Mouse (Mus musculus): Measurements from ENCODE around the gene Pdilt.

Gene Pdilt

GRCm38 (mm10) chr7:119511143-119511542, 12.1 kb downstream of the Pdilt start:
- no peak for DNase-seq (ENCODE audit: low read depth, low spot score)

GRCm38 (mm10) chr7:119490041-119490780, 33.1 kb downstream of the Pdilt start:
- DNase-seq (ENCODE audit: low read depth, low spot score): no peak

- DNase-seq (ENCODE audit: low read depth, low spot score): no peak
Measured at GRCm38 (mm10) chr7:119486683-119487082, 36.6 kb downstream of the Pdilt start.

DNA sequence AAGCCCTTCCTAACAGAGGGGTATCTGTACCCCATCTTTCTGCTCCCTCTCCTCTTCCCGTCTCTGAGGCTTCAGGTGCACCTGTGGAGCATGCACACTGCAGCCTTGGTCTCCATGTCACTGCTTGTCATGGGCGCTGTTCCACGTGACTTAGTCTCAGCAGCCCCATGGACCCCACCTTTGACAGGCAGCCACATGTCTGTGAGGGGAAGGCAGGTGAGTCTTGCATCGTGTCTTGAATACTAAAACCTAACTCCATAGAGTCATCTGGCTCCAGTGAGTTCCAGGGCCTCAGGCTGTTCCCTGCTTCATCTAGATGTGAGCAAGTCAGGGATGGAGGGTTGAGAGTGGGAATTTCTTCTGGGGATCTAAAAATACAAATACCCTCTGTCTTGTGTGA, 39.1 kb downstream of the Pdilt start:
- DNase-seq (ENCODE audit: low read depth, low spot score): no peak

DNA sequence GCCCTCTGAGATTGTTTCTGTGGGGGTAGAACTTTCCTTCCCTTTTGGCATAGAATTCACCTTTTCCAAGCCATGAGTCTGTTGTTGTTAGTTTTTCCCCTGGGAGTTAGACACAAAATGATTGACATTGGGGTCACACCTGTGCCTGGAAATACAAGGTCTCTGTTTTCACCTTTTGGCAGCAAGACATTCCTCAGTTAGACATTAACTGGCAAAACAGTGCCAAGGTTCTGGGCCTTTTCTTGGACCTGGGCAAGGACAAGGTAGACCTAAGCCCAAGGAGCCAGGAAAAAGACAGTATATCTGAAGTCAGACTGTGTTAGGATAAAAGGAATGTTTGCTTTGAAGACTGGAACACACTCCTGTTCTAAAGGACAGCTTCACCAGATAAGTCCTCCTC, 44.0 kb downstream of the Pdilt start, which contains the start of gene Umod:
Gene Umod (minus strand): TSS at position 27 of the 400 bp plus-strand sequence.
- no peak for DNase-seq (ENCODE audit: low read depth, low spot score)

- no peak for DNase-seq (ENCODE audit: low read depth, low spot score)
Measured at GRCm38 (mm10) chr7:119476500-119477389, 46.5 kb downstream of the Pdilt start.

GRCm38 (mm10) chr7:119459185-119459584, 64.1 kb downstream of the Pdilt start, which contains the start of gene Gp2:
Gene Gp2 (minus strand): TSS chr7:119459285.
- no peak for DNase-seq (ENCODE audit: low read depth, low spot score)

- DNase-seq (ENCODE audit: low read depth, low spot score): no peak
Measured at GRCm38 (mm10) chr7:119454192-119454591, 69.1 kb downstream of the Pdilt start.

- DNase-seq (ENCODE audit: low read depth, low spot score): no peak
Measured at GRCm38 (mm10) chr7:119443849-119444248, 79.4 kb downstream of the Pdilt start.

DNA sequence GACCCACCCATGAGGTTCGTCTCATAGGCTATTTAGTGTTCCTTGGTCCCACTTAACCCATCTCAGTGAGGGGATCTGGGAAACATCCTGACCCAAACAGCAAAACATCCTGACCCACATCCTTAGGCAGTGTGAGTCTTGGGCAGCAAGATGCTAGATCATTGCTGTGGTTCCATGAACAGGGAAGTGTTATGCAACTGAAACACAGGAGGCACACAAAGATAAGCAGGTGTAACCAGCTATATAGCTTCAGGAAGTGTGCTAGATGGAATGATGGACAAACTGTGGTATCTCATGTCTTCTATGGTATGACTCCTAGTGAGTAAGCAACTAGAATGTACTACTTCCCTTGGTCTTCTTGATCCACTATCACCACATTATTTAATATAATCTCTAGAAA, 81.4 kb downstream of the Pdilt start:
- no peak for DNase-seq (ENCODE audit: low read depth, low spot score)
